Comparison of ENCODE assay signal across 8 mouse cellular contexts in the genomic region with DNA sequence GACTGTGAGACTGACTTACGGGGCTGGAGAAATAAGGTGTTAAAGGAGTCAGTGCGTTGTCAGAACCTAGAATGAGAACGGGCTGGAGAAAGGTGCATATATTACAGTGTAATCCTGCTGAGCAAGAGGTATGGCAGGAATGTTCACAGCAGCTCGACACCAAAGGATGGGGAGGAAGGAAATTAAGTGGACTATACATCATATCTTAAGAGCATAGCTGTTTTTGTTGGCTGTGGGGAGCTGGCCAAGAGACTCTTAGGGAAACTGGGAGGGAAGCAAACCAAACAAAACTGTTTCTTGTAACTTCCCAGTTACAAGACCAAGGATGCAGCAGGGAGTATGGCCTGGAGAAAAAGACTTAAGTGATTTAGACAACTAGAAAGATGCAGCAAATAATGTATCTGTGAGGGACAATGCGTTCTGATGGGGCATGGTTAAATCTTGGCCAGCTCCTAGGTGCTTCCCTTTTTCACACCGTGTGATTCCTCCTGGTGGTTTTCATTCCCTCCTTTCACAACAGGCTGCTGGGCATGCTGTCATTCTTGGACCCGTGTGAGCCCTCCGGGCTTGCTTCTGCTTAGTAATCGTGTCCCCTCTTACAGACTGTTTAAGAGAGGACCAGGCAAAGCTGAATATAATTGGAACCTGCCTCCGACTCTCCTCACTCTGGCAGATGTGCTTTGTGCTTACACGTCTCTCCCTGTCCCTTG. TPM values are rescaled to one million over a fixed set of nuclear protein-coding genes. Genes with fewer than 3 reads are reported as not detected.
A peak's percentile ranks its signal among the peaks of the same experiment; 100 is the strongest.
DNase-seq lines count a peak whose midpoint lies in the region; ATAC-seq and TF ChIP-seq lines count a peak whose summit lies in the region.

No protein-coding gene starts in this region.

- H3K9me3 ChIP-seq in embryonic facial prominence, embryonic 13.5 days = no peaks in the 10 kb centered on the region
- H3K9me3 ChIP-seq in hindbrain, embryonic 15.5 days = no peaks in the 10 kb centered on the region
- no peaks in the 10 kb centered on the region for H3K9me3 ChIP-seq in neural tube, embryonic 13.5 days

- peaks cover 19% of the 10 kb centered on the region for H3K4me1 ChIP-seq in embryonic facial prominence, embryonic 13.5 days
- peaks cover 27% of the 10 kb centered on the region for H3K4me1 ChIP-seq in hindbrain, embryonic 15.5 days (replicated peaks)
- H3K4me1 ChIP-seq in neural tube, embryonic 13.5 days (replicated peaks) = peaks cover 17% of the 10 kb centered on the region

- H3K4me3 ChIP-seq in left cerebral cortex, adult 2 months = peak overlapping the region; percentile 34; the same call in 1 of the 2 replicates
- H3K4me3 ChIP-seq in embryonic facial prominence, embryonic 13.5 days = 0 out of 2 replicates have a peak overlapping the region, but pooled peaks have one; percentile 9
- 0 out of 2 replicates have a peak overlapping the region, but pooled peaks have one; percentile 10 for H3K4me3 ChIP-seq in hindbrain, embryonic 15.5 days
- H3K4me3 ChIP-seq in neural tube, embryonic 13.5 days = no peak overlapping the region

- DNase-seq in left cerebral cortex, adult 2 months (ENCODE audit: extremely low spot score in 1 of 2, low spot score in 2 of 2) = no peak
- DNase-seq in left cerebral cortex, postnatal 14 days (ENCODE audit: low spot score in 2 of 2) = no peak
- no peak for DNase-seq in ovary, postnatal 10 days (ENCODE audit: low spot score)
- DNase-seq in testis, postnatal 10 days (ENCODE audit: low spot score) = no peak
- DNase-seq in T-cell, adult 2 months (ENCODE audit: low spot score) = no peak

- H3K4me2 ChIP-seq in embryonic facial prominence, embryonic 13.5 days = peak overlapping the region; percentile 46
- H3K4me2 ChIP-seq in hindbrain, embryonic 15.5 days = peak overlapping the region; percentile 52
- peak overlapping the region; percentile 37 for H3K4me2 ChIP-seq in neural tube, embryonic 13.5 days

- intact Hi-C loops in left cerebral cortex, adult 2 months (cut with DNase I) = loop anchor here (1.0 to 2.0 kb wide), 2 partner anchors 96 to 190 kb away; no protein-coding TSS in a partner anchor
- intact Hi-C loops in left cerebral cortex, postnatal 14 days (cut with DNase I) = loop anchor here (1.0 to 5.0 kb wide), 2 partner anchors 97 to 191 kb away; no protein-coding TSS in a partner anchor

- 29% methylated on average over 11 of the region's 11 CpGs for WGBS in embryonic facial prominence, embryonic 13.5 days
- WGBS in hindbrain, embryonic 15.5 days = 55% methylated on average over 11 of the region's 11 CpGs
- 59% methylated on average over 11 of the region's 11 CpGs for WGBS in neural tube, embryonic 13.5 days

- no peak for ATAC-seq in embryonic facial prominence, embryonic 13.5 days (ENCODE audit: insufficient number of reproducible peaks, insufficient read depth, low FRiP score, low TSS enrichment, low read depth)
- ATAC-seq in hindbrain, embryonic 15.5 days (ENCODE audit: low FRiP score, low read depth) = no peak
- ATAC-seq in neural tube, embryonic 13.5 days (ENCODE audit: low read depth) = no peak

- no peak overlapping the region for H3K27ac ChIP-seq in left cerebral cortex, adult 2 months
- no peak overlapping the region for H3K27ac ChIP-seq in embryonic facial prominence, embryonic 13.5 days
- H3K27ac ChIP-seq in hindbrain, embryonic 15.5 days (replicated peaks) = no peak overlapping the region
- no peak overlapping the region for H3K27ac ChIP-seq in neural tube, embryonic 13.5 days (replicated peaks)

- no peak for TF ChIP-seq CTCF in left cerebral cortex, adult 2 months (IDR thresholded peaks at IDR 0.05)

- peak overlapping the region; percentile 40; the same call in 1 of the 2 replicates for H3K9ac ChIP-seq in embryonic facial prominence, embryonic 13.5 days
- H3K9ac ChIP-seq in hindbrain, embryonic 15.5 days = 0 out of 2 replicates have a peak overlapping the region, but pooled peaks have one; percentile 13
- H3K9ac ChIP-seq in neural tube, embryonic 13.5 days = no peak overlapping the region

- no peaks in the 10 kb centered on the region for H3K27me3 ChIP-seq in embryonic facial prominence, embryonic 13.5 days
- H3K27me3 ChIP-seq in hindbrain, embryonic 15.5 days = no peaks in the 10 kb centered on the region
- no peaks in the 10 kb centered on the region for H3K27me3 ChIP-seq in neural tube, embryonic 13.5 days

- no peaks in the 10 kb centered on the region for H3K36me3 ChIP-seq in embryonic facial prominence, embryonic 13.5 days
- H3K36me3 ChIP-seq in hindbrain, embryonic 15.5 days = no peaks in the 10 kb centered on the region
- H3K36me3 ChIP-seq in neural tube, embryonic 13.5 days = no peaks in the 10 kb centered on the region

RNA-seq across cellular contexts. Expression of gene Asb15, which starts 2.9 kb away (rescaled TPM):
- not detected for total RNA-seq in left cerebral cortex, adult 2 months (2021)
- total RNA-seq in left cerebral cortex, postnatal 14 days (2021) = not detected
- polyA plus RNA-seq in embryonic facial prominence, embryonic 13.5 days (2015; fragmentation: Nextera tagmentation; extraction: Ambion mirVana) = not detected in 2 replicates
- polyA plus RNA-seq in hindbrain, embryonic 15.5 days (2015; fragmentation: Nextera tagmentation; extraction: Ambion mirVana) = 0.03 TPM in 1 of 2 replicates, not detected in the other
- not detected in 2 replicates for polyA plus RNA-seq in neural tube, embryonic 13.5 days (2015; fragmentation: Nextera tagmentation; extraction: Ambion mirVana)

RNA-seq across cellular contexts. Expression of gene Ndufa5, which starts 3.1 kb away (rescaled TPM):
- 100 to 1,000 TPM; 272 to 273 TPM for total RNA-seq in left cerebral cortex, adult 2 months (2021)
- total RNA-seq in left cerebral cortex, postnatal 14 days (2021) = 100 to 1,000 TPM; 223 to 227 TPM
- 342 and 359 TPM in 2 replicates for polyA plus RNA-seq in embryonic facial prominence, embryonic 13.5 days (2015; fragmentation: Nextera tagmentation; extraction: Ambion mirVana)
- 401 and 475 TPM in 2 replicates for polyA plus RNA-seq in hindbrain, embryonic 15.5 days (2015; fragmentation: Nextera tagmentation; extraction: Ambion mirVana)
- 458 and 481 TPM in 2 replicates for polyA plus RNA-seq in neural tube, embryonic 13.5 days (2015; fragmentation: Nextera tagmentation; extraction: Ambion mirVana)

RNA-seq across cellular contexts. Expression of gene Iqub, which starts 16.0 kb away (rescaled TPM):
- 1 to 10 TPM; 2.4 to 2.8 TPM for total RNA-seq in left cerebral cortex, adult 2 months (2021)
- total RNA-seq in left cerebral cortex, postnatal 14 days (2021) = under 1 TPM; 0.79 to 0.95 TPM
- 0.11 TPM in 2 replicates for polyA plus RNA-seq in embryonic facial prominence, embryonic 13.5 days (2015; fragmentation: Nextera tagmentation; extraction: Ambion mirVana)
- polyA plus RNA-seq in hindbrain, embryonic 15.5 days (2015; fragmentation: Nextera tagmentation; extraction: Ambion mirVana) = 1.9 and 3.1 TPM in 2 replicates
- polyA plus RNA-seq in neural tube, embryonic 13.5 days (2015; fragmentation: Nextera tagmentation; extraction: Ambion mirVana) = 0.61 and 0.68 TPM in 2 replicates
